Mouse (Mus musculus) retina, embryonic 14.5 days (tissue): ENCODE data around the gene Ercc2.

Source experiments
- DNase-seq: peaks from one replicate; pipeline ENCODE4 v3.0.0-alpha.2; 2015; ENCODE audit warnings: low spot score

Gene Ercc2

DNA sequence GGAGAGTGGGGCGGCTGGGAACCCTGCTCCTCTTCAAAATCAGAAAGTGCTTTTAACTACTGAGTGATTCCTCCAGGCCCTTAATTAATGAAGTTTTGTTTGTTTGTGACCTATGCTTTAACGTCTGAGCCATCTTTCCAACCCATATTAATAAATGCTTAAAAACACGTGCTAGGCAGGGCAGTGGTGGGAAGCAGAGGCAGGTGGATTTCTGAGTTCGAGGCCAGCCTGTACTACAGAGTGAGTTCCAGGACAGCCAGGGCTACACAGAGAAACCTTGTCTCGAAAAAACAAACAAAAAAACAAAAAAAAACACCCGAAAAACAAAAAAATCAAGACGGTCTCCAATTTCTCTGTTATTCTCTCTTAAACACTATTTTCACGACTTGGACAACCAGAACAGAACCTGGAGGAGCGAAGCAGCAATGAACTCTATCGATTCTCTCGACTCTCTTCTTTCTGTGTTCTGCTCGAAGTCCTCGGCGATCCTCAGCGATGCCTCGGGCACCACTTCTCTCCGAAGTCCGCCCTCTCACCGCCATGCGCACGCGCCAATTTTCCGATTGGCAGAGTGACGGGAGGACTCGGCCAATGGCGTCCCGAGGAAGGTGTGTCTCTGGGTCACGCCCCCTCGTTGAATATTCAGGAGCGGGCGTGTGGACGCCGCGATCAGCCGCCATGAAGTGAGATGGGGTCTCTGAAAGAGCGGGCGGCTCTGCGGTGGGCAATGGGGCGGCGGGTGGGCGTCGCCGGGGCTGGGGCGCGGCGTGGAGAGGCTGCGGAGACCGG is at the start of gene Ercc2:
TSS of gene Ercc2 (plus strand) at position 634 of the 789 bp plus-strand sequence.
- DNase-seq = peak; percentile 99

GRCm38 (mm10) chr7:19332709-19333352 is 49.0 kb upstream of the Ercc2 start:
- peak; percentile 61 for DNase-seq

DNA sequence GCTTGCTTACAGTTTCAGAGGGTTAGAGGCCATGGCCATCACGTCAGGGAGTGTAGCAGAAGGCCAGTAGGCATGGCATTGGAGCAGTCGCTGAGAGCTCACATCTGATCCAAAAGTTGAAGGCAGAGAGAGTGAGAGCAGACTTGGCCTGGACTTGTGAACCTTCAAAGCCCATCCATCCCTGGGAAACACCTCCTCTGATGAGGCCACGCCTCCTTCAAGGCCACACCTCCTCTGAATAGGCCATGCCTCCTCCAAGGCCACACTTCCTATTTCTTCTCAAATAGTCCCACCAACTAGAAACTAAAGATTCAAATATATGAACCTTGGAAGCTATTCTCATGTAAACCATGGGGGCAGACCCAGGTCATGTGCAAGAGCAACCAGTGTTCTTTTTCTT is 46.2 kb upstream of the Ercc2 start:
- DNase-seq = no peak

GRCm38 (mm10) chr7:19337122-19337521 is 44.7 kb upstream of the Ercc2 start:
- DNase-seq = no peak

DNA sequence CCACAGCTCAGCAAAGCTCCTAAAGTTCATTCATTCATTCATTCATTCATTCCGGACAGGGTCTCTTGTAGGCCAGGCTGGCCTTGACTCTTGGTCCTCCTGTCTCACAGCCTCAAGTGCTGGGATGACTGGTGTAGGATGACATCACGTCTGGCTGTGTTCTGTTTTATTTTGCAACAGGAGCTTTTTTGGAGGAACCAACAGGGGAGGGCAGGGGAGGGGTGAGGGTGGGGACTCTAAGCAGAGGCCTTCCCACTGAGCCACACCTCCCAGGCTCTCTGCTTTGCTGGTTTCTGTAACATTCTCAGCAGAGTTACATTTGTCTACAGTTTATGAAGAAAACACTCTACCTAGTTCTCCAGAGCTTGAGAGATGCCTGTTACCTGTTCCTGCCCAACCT is 43.8 kb upstream of the Ercc2 start:
- DNase-seq = no peak

DNA sequence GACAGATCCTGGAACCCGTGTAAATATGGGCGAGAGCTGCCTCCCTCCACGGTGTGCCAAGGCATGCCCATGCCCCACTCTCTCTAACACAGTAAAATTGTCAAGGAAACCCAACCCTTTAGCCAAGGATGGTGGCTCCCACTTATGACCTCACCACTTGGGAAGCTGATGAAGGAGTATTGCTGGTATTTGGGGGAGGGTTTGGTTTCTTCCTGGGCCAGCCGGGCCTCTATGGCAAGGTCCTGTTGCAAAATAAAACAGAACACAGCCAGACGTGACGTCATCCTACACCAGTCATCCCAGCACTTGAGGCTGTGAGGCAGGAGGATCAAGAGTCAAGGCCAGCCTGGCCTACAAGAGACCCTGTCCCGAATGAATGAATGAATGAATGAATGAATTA is 43.2 kb upstream of the Ercc2 start:
- no peak for DNase-seq

- DNase-seq = no peak
Observed at GRCm38 (mm10) chr7:19341250-19341649, 40.6 kb upstream of the Ercc2 start.

GRCm38 (mm10) chr7:19341761-19342409 is 39.9 kb upstream of the Ercc2 start:
- peak; percentile 27 for DNase-seq

DNA sequence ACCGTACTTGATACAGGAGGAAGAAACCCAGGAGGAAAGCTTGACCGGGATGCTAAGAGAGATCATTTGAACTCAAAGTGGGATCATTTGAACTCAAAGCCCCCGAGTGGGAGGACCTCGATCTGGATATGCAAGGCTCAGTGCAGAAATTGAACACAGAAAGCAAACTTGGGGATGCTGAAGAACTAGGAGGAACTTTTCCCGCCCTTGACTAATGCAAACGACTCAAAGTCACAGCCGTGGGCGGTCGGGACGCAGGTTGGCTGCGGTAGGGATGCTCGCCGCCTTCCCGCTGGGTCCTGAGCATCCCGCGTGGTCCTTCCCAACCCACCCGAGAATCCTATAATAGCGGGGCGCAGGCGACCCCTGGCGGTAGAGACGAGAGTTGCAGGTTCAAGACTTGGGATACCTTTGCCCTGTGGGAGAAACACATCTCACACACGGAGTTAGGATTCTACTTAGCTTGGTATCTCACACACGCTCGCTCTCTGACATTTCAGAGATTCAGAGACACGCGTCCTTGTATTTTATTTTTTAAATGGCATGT is 39.3 kb upstream of the Ercc2 start:
- peak; percentile 94 for DNase-seq

DNA sequence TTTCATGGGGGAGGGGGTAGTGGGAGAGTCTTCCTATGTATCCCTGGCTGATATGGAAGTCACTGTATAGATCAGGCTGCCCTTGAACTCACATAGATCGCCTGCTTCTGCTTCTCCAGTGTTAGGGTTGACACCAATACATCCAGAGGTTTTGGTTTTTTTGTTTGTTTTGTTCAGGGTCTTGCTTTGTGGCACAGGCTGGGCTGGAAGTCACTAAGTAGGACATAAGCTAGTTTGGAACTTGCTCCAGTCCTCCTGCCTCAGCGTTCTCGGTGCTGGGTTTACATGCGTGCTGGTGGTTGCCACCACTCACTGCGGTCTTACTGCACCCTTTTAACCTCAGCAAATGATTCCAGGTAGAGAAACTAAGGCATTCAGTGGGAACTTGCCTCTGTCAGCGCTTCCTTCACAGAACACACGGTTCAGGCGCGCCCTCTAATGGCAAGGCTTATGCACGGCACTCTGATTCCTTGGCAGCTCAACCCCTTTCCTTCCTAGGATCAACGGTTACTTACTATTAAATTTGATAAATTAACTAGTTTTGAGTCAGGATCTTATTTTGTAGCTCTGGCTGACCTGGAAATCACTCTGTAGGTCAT is 38.5 kb upstream of the Ercc2 start:
- peak; percentile 95 for DNase-seq

GRCm38 (mm10) chr7:19344237-19344847 is 37.5 kb upstream of the Ercc2 start, which contains the start of gene Ercc1:
Ercc1 (plus strand) TSS chr7:19344778.
- DNase-seq = no peak

GRCm38 (mm10) chr7:19344938-19345471 is 36.8 kb upstream of the Ercc2 start:
- DNase-seq = peak; percentile 97

GRCm38 (mm10) chr7:19349188-19349915 is 32.5 kb upstream of the Ercc2 start:
- DNase-seq = no peak

GRCm38 (mm10) chr7:19350221-19350620 is 31.6 kb upstream of the Ercc2 start:
- no peak for DNase-seq

GRCm38 (mm10) chr7:19354991-19355390 is 26.8 kb upstream of the Ercc2 start:
- no peak for DNase-seq

DNA sequence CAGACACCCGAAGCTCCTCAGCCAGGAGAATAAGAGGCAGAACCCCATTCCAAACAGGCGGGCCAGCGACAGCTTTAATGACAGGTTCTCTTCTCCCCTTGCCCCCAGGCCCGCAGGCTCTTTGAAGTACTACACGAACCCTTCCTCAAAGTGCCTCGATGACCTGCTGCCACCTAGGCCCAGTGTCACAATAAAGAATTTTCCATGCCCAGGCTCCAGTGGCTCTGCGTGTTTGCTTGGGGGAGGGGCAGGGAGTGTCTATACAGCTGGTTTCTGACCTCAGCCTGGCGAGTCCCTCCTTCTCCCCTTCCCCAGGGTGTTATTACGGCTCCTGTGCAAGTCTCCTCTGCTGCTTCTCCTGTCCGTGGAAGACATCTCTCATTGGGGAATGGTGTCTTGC is 25.5 kb upstream of the Ercc2 start:
- DNase-seq = no peak

- no peak for DNase-seq
Observed at GRCm38 (mm10) chr7:19357381-19358375, 24.1 kb upstream of the Ercc2 start.

GRCm38 (mm10) chr7:19358634-19359033 is 23.2 kb upstream of the Ercc2 start:
- no peak for DNase-seq

GRCm38 (mm10) chr7:19359299-19359891 is 22.4 kb upstream of the Ercc2 start, which contains the start of the genes Cd3eap and Ppp1r13l:
Cd3eap (minus strand) TSS chr7:19359483.
Ppp1r13l (plus strand) TSS chr7:19359749.
- peak; percentile 87 for DNase-seq
